Mouse (Mus musculus) retina, adult 2 months (tissue): ENCODE data around the gene Vmn1r120.
"Not testable (repeated sequence)": the region's sequence is repeated elsewhere in the genome, so short reads cannot be mapped to it uniquely, and the experiment has no call there.

Experiments used
- DNase-seq: peaks from one replicate; pipeline ENCODE4 v3.0.0-alpha.2; 2012; ENCODE audit warnings: low read depth, low spot score

Vmn1r120 gene

DNA sequence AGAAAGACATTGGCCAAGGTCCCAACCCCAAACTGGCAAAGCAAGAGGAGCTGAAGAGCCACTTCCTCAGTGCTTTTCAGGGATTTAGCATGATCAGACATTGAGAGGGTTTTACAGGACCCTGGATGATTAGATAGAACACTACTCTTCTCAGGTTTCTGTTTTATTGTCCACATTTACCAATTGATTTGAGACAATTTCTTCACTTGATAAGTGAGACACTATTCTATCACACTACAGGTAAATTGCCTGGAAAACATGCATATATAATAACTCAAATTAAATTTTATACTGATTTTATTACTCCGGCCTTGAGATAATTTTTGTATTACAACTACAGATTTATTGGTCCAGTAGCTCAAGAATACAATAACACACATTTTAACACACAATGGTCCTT is at the start of gene Vmn1r120:
TSS of gene Vmn1r120 (minus strand) at position 101 of the 400 bp plus-strand sequence.
- not testable (repeated sequence) for DNase-seq

DNA sequence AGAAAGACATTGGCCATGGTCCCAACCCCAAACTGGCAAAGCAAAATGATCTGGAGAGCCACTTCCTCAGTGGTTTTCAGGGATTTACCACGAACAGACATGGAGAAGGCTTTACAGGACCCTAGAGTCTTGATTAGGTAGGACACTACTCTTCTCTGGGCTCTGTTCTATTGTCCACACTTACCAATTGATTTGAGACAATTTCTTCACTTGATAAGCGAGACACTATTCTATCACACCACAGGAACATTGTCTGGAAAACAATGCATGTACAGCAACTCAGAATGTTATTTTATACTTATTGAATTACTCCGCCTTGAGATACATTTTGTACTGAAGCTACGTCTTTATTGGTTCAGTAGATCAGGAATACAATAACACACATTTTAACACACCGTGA is 44.8 kb upstream of the Vmn1r120 start, which contains the start of gene Vmn1r121:
TSS of gene Vmn1r121 (minus strand) at position 101 of the 400 bp plus-strand sequence.
- not testable (repeated sequence) for DNase-seq

DNA sequence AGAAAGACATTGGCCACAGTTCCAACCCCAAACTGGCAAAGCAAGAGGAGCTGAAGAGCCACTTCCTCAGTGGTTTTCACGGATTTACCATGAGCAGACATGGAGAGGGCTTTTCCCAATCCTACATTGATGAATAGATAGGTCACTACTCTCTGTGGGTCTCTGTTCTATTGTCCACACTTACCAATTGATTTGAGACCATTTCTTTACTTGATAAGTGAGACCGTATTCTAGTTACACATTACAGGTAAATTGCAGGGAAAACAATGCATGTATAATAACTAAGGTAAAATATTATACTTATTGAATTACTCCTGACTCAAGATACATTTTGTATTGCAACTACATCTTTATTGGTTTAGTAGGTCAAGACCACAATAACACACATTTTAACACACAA is 41.2 kb downstream of the Vmn1r120 start, which contains the start of gene Vmn1r119:
TSS of gene Vmn1r119 (minus strand) at position 101 of the 400 bp plus-strand sequence.
- not testable (repeated sequence) for DNase-seq
